Mouse (Mus musculus): ENCODE data around the gene Nsun5. TPM values are rescaled to one million over a fixed set of nuclear protein-coding genes. Genes with fewer than 3 reads are reported as not detected.

Nsun5 gene
- total and polyA plus RNA-seq, 3 experiments, result 21.0 to 27.6 (median 26.2) TPM

DNA sequence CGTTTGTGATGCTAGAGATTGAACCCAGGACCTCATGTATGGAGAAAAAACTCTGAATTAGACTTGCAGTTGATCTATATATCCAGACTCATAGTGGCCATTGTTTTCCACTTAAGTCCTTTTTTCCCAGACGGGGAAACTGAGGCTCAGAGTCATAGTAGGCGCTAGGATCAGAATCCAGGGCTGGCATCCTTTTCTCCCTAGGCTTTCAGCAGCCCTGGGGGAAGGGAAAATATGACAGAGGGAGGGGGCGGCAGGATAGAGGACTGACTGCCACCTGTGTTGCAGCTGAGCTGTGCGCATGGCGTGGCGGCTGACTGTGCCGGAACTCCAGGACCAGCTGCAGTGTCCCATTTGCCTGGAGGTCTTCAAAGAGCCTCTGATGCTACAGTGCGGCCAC is 16.8 kb upstream of the Nsun5 start, which contains the start of gene Trim50:
Gene Trim50, plus strand, starts transcription at position 301 of the 400 bp plus-strand sequence.
- H3K9me3 ChIP-seq (replicated peaks), result no peaks in the 10 kb centered on the region
- no peaks in the 10 kb centered on the region for H3K4me1 ChIP-seq (ENCODE audit: insufficient read depth, low read depth, low read length)
- ATAC-seq (ENCODE audit: extremely low read depth, insufficient number of reproducible peaks, low FRiP score, poor library complexity, severe bottlenecking) (no peak), DNase-seq (ENCODE audit: low spot score) (no peak)
- no peaks in the 10 kb centered on the region for H3K36me3 ChIP-seq (replicated peaks)
- no peak for TF ChIP-seq GATA1 (IDR thresholded peaks at IDR 0.05; ENCODE audit: borderline replicate concordance, low read length)
- no peak for TF ChIP-seq TAL1 (conservative IDR thresholded peaks at IDR 0.05; ENCODE audit: low read depth, low read length)
- no peak for TF ChIP-seq POLR2AphosphoS5 (IDR thresholded peaks at IDR 0.05; ENCODE audit: insufficient replicate concordance, low read depth, low read length)
- no peak for TF ChIP-seq CTCF (IDR thresholded peaks at IDR 0.05; ENCODE audit: low read depth, low read length)
- H3K27me3 ChIP-seq (ENCODE audit: insufficient read depth, low read length), result peaks cover 16% of the 10 kb centered on the region; the same call in 1 of the 2 replicates
- H3K4me3 ChIP-seq (ENCODE audit: low read depth, low read length), result no peak within 1 kb of the TSS

DNA sequence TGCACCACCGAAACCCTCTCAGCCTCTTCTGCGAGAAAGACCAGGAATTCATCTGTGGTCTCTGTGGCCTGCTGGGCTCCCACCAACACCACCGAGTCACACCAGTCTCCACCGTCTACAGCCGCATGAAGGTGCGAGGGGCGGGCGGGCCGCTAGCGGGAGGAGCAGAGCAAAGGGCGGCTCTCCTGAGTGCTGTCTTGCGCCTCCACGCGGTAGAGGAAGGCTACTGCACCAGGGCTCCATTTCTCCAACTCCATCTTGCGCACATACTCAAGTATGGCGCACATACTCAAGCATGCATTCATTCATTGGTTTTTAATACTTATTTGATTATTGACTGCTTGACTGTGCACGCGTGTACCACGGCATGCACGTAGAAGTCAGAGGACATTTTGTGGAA is 16.2 kb upstream of the Nsun5 start:
- TF ChIP-seq GATA2 (IDR thresholded peaks at IDR 0.05; ENCODE audit: borderline replicate concordance, low read depth, low read length) (no peak), GATA1 (IDR thresholded peaks at IDR 0.05; ENCODE audit: borderline replicate concordance, low read length) (no peak), POLR2AphosphoS5 (IDR thresholded peaks at IDR 0.05; ENCODE audit: insufficient replicate concordance, low read depth, low read length) (no peak), CTCF (IDR thresholded peaks at IDR 0.05; ENCODE audit: low read depth, low read length) (0 out of 2 replicates have a peak, but pooled peaks have one; percentile 15)
- no peaks in the 10 kb centered on the region for H3K4me1 ChIP-seq (ENCODE audit: insufficient read depth, low read depth, low read length)
- no peak for DNase-seq (ENCODE audit: low spot score)
- no peaks in the 10 kb centered on the region for H3K36me3 ChIP-seq (replicated peaks)
- no peak overlapping the region for H3K4me3 ChIP-seq (ENCODE audit: low read depth, low read length)
- H3K9me3 ChIP-seq (replicated peaks), result no peaks in the 10 kb centered on the region
- ATAC-seq (ENCODE audit: extremely low read depth, insufficient number of reproducible peaks, low FRiP score, poor library complexity, severe bottlenecking), result no peak
- peaks cover 16% of the 10 kb centered on the region; the same call in 1 of the 2 replicates for H3K27me3 ChIP-seq (ENCODE audit: insufficient read depth, low read length)

DNA sequence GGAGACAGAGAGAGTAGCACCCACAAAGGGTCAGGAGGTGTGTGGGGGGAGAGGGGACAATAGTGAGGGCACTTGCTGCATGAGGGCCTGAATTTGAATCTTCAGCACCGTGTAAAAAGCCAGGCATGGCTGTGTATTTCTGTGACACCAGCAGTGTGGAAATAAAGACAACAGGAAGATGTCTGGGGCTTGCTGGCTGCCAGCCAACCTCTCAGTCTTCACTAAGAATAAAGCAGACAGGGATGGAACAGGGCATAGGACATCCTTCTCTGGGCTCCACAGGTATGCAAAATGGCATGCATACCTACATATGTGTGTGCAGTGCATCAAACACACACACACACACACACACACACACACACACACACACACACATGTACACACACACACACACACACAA is 13.7 kb upstream of the Nsun5 start:
- H3K4me3 ChIP-seq (ENCODE audit: low read depth, low read length), result no peak overlapping the region
- no peaks in the 10 kb centered on the region for H3K4me1 ChIP-seq (ENCODE audit: insufficient read depth, low read depth, low read length)
- TF ChIP-seq CTCF (IDR thresholded peaks at IDR 0.05; ENCODE audit: low read depth, low read length) (no peak), TAL1 (conservative IDR thresholded peaks at IDR 0.05; ENCODE audit: low read depth, low read length) (no peak), POLR2AphosphoS5 (IDR thresholded peaks at IDR 0.05; ENCODE audit: insufficient replicate concordance, low read depth, low read length) (no peak), GATA1 (IDR thresholded peaks at IDR 0.05; ENCODE audit: borderline replicate concordance, low read length) (no peak), GATA2 (IDR thresholded peaks at IDR 0.05; ENCODE audit: borderline replicate concordance, low read depth, low read length) (no peak)
- ATAC-seq (ENCODE audit: extremely low read depth, insufficient number of reproducible peaks, low FRiP score, poor library complexity, severe bottlenecking), result no peak
- H3K9me3 ChIP-seq (replicated peaks), result no peaks in the 10 kb centered on the region
- no peak for DNase-seq (ENCODE audit: low spot score)
- peaks cover 10% of the 10 kb centered on the region; the same call in 1 of the 2 replicates for H3K27me3 ChIP-seq (ENCODE audit: insufficient read depth, low read length)
- H3K36me3 ChIP-seq (replicated peaks), result no peaks in the 10 kb centered on the region

DNA sequence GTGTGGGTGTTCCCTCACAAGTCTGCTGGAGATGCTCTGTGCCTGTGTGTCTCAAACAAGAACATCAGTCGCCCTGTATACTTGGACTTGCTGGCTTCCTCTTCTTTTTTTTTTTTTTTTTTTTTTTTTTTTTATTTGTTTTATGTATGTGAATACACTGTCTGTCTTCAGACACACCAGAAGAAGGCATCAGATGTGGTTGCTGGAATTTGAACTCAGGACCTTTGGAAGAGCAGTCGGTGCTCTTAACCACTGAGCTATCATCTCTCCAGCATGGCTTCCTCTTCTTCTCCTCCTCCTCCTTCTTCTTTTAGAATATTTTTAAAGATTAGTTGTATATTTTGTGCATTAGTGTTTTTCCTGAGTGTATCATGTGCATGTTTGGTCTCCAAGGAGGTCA is 12.2 kb upstream of the Nsun5 start:
- no peaks in the 10 kb centered on the region for H3K9me3 ChIP-seq (replicated peaks)
- DNase-seq (ENCODE audit: low spot score), result no peak
- H3K36me3 ChIP-seq (replicated peaks), result no peaks in the 10 kb centered on the region
- no peak for TF ChIP-seq GATA2 (IDR thresholded peaks at IDR 0.05; ENCODE audit: borderline replicate concordance, low read depth, low read length)
- no peak for TF ChIP-seq TAL1 (conservative IDR thresholded peaks at IDR 0.05; ENCODE audit: low read depth, low read length)
- no peak for TF ChIP-seq POLR2AphosphoS5 (IDR thresholded peaks at IDR 0.05; ENCODE audit: insufficient replicate concordance, low read depth, low read length)
- no peak overlapping the region for H3K4me3 ChIP-seq (ENCODE audit: low read depth, low read length)
- 0 out of 2 replicates have a peak, but pooled peaks cover under 1% of the 10 kb centered on the region for H3K4me1 ChIP-seq (ENCODE audit: insufficient read depth, low read depth, low read length)
- ATAC-seq (ENCODE audit: extremely low read depth, insufficient number of reproducible peaks, low FRiP score, poor library complexity, severe bottlenecking), result no peak; the same call in 1 of the 2 replicates
- peaks cover 10% of the 10 kb centered on the region; the same call in 1 of the 2 replicates for H3K27me3 ChIP-seq (ENCODE audit: insufficient read depth, low read length)

DNA sequence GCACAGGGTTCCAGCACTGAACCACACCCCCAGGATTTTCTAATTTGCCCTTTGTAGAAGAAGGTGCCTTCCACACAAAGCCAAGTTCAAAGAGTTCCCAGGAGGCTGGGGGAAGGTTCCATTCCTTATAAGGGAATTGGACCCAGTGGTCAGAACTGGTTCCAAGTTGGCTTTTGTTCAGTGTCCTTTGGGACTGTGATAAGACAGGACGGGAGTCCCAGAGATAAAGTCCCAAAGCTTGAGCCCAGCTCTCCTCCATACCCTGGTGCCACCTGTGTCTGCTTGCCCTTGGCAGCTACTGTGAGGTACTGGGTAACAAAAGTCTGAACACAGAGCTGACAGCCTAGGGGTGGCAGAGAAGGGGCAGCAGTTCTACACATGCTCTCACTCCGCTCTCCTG is 10.0 kb upstream of the Nsun5 start:
- DNase-seq (ENCODE audit: low spot score), result no peak
- peaks cover 13% of the 10 kb centered on the region for H3K27me3 ChIP-seq (ENCODE audit: insufficient read depth, low read length)
- H3K4me1 ChIP-seq (ENCODE audit: insufficient read depth, low read depth, low read length), result 0 out of 2 replicates have a peak, but pooled peaks cover 3% of the 10 kb centered on the region
- no peak overlapping the region for H3K4me3 ChIP-seq (ENCODE audit: low read depth, low read length)
- H3K9me3 ChIP-seq (replicated peaks), result no peaks in the 10 kb centered on the region
- TF ChIP-seq GATA1 (IDR thresholded peaks at IDR 0.05; ENCODE audit: borderline replicate concordance, low read length) (no peak), TAL1 (conservative IDR thresholded peaks at IDR 0.05; ENCODE audit: low read depth, low read length) (no peak), GATA2 (IDR thresholded peaks at IDR 0.05; ENCODE audit: borderline replicate concordance, low read depth, low read length) (no peak), POLR2AphosphoS5 (IDR thresholded peaks at IDR 0.05; ENCODE audit: insufficient replicate concordance, low read depth, low read length) (no peak), CTCF (IDR thresholded peaks at IDR 0.05; ENCODE audit: low read depth, low read length) (no peak)
- no peaks in the 10 kb centered on the region for H3K36me3 ChIP-seq (replicated peaks)
- no peak for ATAC-seq (ENCODE audit: extremely low read depth, insufficient number of reproducible peaks, low FRiP score, poor library complexity, severe bottlenecking)

DNA sequence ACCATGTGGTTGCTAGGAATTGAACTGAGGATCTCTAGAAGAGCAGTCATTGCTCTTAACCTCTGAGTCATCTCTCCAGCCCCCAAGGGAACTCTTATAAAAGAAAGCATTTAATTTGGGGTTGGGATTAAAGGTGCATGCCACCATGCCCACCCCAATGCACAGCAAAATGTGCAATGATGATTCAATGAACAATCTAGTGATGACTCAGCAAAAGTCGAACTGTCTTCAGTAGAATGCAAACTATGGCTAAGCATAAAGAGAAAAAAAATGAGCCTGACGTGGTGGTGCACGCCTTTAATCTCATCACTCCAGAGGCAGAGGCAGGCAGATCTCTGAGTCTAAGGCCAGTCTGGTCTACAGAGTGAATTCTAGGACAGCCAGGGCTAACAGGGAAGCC is 7.2 kb upstream of the Nsun5 start:
- peaks cover 3% of the 10 kb centered on the region; the same call in 1 of the 2 replicates for H3K4me1 ChIP-seq (ENCODE audit: insufficient read depth, low read depth, low read length)
- ATAC-seq (ENCODE audit: extremely low read depth, insufficient number of reproducible peaks, low FRiP score, poor library complexity, severe bottlenecking) (no peak), DNase-seq (ENCODE audit: low spot score) (no peak)
- TF ChIP-seq GATA2 (IDR thresholded peaks at IDR 0.05; ENCODE audit: borderline replicate concordance, low read depth, low read length) (no peak), GATA1 (IDR thresholded peaks at IDR 0.05; ENCODE audit: borderline replicate concordance, low read length) (no peak), TAL1 (conservative IDR thresholded peaks at IDR 0.05; ENCODE audit: low read depth, low read length) (no peak), CTCF (IDR thresholded peaks at IDR 0.05; ENCODE audit: low read depth, low read length) (no peak), POLR2AphosphoS5 (IDR thresholded peaks at IDR 0.05; ENCODE audit: insufficient replicate concordance, low read depth, low read length) (no peak)
- no peaks in the 10 kb centered on the region for H3K9me3 ChIP-seq (replicated peaks)
- peaks cover 17% of the 10 kb centered on the region for H3K27me3 ChIP-seq (ENCODE audit: insufficient read depth, low read length)
- no peak overlapping the region for H3K4me3 ChIP-seq (ENCODE audit: low read depth, low read length)
- H3K36me3 ChIP-seq (replicated peaks), result peaks cover 4% of the 10 kb centered on the region
